Mouse (Mus musculus) spleen, adult 12 weeks (tissue): ENCODE measurements around the gene Capn12.

Experiments used
- DNase-seq: peaks from one replicate; pipeline ENCODE4 v3.0.0; 2022; ENCODE audit warnings: low spot score

Capn12 gene

GRCm38 (mm10) chr7:28919815-28920214, 38.6 kb downstream of the Capn12 start:
- DNase-seq, result no peak

- DNase-seq, result no peak
Observed at GRCm38 (mm10) chr7:28921178-28921577, 40.0 kb downstream of the Capn12 start.

- no peak for DNase-seq
Observed at GRCm38 (mm10) chr7:28921722-28922465, 40.7 kb downstream of the Capn12 start.

GRCm38 (mm10) chr7:28922606-28923005, 41.4 kb downstream of the Capn12 start:
- DNase-seq, result no peak

DNA sequence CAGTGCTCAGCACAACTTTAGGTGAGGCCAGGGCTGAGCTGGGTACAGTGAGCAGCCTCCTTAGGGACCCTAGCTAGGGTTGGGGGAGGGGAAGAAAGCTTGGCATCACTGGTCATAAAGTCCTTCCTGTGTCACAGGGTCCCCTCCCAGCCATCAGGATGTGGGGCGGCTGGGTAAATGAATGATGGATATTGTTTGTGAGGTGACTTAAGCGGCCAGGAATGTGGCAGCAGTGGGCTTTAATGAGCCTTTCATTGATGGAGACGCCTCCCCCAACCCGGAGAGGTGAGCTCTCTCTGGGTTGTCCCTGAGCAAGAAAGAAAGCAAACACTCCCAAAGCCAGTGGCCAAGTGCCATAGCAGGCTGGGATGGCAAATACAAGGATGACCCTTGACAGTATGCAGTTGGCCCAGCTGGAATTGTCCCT, 42.7 kb downstream of the Capn12 start:
- no peak for DNase-seq

GRCm38 (mm10) chr7:28924802-28925201, 43.6 kb downstream of the Capn12 start:
- no peak for DNase-seq

GRCm38 (mm10) chr7:28925317-28925716, 44.1 kb downstream of the Capn12 start:
- no peak for DNase-seq

- DNase-seq, result no peak
Observed at GRCm38 (mm10) chr7:28926172-28926571, 45.0 kb downstream of the Capn12 start.

- no peak for DNase-seq
Observed at GRCm38 (mm10) chr7:28929381-28929780, 48.2 kb downstream of the Capn12 start.

DNA sequence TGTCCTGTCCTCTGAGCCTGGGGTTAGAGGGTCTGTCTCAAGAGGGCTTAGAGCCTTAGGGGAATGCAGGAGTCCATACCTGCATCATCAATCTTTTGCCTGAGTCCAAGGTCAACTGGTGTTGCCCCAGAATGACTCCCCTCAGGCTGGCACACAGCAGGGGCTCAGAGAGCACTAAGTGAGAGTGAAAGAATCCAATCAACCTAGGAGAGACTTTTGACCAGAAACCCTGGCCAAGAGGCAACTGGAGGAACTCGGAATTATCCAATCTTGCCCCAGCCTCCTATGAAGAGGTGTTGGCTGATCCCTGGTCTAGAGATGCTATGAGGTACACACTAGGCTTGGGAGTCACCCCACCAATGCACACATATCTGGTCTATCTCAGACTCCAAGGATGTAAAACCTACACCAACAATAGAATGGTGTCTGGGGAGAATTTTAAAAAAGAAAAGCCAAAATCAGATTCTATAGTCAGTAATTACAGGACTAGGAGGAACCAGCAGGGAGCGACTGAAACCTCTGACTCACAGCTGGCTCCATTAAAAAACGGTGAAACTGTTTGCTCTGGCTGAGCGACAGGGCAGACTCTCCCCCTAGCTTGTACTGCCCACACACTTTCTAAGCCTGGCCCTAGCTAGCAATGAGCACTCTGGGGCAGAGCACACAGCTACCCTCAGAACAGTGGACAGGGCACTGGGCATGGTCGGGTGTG, 49.3 kb downstream of the Capn12 start:
- DNase-seq, result no peak

DNA sequence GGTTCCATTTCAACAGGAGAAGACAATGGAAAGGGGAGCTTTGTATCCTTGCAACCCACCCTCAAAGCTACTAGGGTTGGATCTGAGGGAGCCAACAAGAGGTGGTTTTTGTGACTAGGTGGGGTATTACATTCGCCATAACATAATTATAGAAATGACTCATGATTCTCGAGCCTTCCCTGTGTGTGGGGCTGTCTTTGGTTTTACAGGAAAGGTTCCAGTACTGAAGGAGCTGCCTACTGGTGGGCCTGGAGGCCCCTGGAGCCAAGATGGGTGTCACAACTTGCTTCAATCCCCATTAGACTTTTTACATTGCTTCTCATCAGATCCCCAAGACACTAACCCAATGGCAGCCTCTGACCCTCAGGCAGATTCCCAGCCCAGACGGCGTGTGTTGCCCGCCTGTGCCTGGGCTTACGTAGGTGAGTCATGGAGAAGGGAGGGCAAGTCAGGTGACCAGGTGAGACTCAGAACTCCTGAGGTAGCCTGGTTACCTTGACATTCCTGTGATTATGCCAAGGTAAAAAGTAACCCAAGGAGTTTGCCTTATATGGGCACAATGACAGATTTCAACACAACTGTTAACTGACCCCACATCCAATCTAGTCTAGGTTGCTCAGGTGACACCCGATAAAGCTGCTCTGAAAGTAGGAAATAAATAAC, 49.9 kb downstream of the Capn12 start:
- no peak for DNase-seq

DNA sequence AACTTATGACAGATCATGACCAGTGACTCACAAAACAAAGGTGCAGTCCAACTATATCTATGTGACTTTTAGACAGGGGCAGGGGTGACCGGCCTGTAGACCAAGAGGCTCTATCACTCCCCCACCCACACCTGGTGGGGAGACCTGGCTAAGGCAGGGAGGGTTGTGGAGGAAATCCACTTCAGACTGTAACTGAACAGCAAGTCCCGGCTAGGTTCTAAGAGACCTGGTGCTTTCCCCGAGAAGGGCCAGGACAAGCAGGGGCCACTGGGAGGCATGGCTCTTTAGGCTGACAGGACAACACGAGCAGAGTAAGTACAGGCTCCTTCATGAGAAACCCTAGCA, 50.4 kb downstream of the Capn12 start:
- DNase-seq, result no peak

DNA sequence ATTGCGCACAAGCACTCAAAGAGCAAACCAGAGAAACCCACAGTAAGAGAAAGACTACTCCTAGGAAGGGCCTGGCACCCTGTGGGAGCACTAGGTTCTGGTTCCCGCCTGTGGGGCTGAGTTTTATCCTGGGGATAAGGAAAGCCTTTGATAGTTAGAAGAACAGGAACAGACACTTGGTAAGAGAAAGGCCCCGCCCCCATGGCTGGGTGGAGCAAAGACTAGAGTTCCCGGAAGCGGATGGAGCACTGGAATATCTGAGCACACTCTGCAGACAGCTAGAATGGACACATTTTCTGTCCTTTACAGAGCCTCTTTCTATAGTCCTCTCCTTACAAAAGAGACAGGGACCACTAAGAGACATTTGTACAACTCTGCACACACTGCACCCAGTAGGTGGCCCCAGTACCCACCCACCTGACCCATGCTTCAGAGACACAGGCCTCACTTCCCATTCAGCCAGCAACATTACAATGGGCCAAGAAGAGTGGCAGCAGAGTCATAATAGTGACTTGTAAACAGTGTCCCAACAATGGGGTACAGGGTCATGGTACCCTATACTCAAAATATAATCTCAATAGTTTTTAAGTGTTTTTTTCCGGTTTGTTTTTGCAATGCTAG, 51.3 kb downstream of the Capn12 start:
- no peak for DNase-seq

- no peak for DNase-seq
Observed at GRCm38 (mm10) chr7:28933825-28934224, 52.6 kb downstream of the Capn12 start.

DNA sequence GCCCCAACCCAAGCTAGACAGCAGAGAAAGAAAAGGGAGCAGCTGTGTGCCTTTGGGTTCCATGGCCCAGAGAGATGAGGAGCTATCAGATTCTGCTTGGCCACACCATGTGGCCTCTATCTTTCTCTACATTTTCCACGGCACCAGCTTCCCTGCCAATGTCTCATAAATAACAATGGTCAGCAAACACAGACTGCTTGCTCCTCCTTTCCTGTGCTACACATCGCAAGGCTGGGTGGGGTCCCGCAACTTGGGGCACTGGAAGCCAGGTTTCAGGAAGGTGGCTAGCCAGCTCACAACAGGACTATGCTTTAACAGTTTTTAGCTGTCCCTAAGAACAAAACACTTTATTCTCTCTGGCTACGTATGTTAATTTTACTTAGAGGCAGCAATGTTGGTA, 55.6 kb downstream of the Capn12 start:
- no peak for DNase-seq

GRCm38 (mm10) chr7:28938654-28939053, 57.4 kb downstream of the Capn12 start:
- no peak for DNase-seq

DNA sequence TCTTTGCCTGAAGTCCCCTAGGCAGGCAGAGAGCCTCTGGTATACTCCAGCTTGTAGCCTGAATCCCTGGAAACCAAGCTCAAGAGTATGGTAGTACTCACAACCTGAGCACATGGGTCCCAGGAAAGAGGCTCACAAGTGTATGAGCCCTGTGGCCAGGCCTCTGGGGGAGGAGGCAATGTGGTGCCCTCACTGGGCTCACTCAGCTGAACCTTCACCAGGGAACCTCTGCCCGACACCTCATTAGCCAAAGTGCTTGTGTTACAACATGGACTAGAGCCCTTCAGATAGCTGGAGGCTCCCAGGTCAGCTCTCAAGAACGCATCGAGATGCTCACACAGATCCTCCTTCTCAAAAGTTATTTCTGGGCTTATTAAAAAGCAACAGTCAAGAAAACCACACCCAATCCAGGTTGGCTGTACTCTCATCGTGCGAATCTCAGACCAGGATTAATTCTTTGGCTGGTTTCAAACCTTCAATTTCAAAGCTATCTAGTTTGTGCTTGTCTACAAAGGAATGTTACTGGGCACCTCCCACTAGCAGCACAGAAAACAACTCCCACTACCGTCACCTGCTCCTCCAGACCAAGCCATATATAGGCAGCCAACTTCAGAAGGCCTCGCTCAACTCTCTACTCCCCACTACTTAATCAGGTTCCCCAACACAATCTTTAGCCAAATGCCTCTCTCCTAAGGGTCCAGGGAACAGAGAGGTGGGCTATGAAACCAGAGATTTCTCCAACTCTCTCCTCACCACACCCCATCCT, 58.4 kb downstream of the Capn12 start:
- no peak for DNase-seq

DNA sequence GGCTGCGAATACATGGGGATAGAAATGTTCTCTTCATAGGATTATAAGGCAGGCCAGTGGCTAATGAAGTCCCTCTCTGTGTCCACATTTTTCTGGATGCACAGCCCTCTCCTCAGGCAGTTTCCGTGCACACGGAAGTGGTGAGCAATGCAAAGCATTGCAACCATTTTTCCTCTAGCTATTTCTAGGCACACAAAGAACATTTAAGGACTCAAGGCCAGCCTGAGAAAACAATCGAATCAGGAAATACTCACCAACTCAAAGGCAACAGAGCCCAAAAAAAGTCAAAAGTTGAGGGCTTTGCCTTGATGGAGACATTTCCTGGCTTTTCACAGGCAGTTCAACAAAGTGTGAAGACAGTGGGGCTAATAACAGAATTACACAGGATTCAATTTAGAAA, 59.9 kb downstream of the Capn12 start:
- DNase-seq, result no peak

DNA sequence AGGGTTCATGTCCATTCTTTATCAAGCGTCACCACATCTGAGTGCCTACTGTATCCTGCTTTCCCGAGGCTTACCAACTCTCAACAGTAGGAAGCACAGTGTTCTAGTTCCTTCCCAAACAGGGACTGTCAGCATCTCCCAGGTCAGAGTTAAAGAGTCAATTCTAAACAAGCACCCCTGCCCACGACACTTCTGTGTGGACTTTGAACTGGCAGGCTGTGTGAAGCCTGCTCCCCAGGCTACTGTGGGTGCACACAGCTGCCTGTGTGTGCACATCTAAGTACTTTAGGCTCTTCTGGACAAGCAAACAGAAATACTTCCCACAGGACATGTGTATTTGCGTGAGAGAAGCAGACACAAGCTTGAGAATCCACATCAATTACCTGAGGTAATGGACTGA, 60.3 kb downstream of the Capn12 start:
- DNase-seq, result no peak
